Mouse (Mus musculus): ENCODE results near the gene Pmvk.
A peak's percentile ranks its signal among the peaks of the same experiment; 100 is the strongest.
"Not testable (repeated sequence)": the region's sequence is repeated elsewhere in the genome, so short reads cannot be mapped to it uniquely, and the experiment has no call there.

Gene Pmvk

GRCm38 (mm10) chr3:89425876-89426275 is 28.5 kb upstream of the Pmvk start:
- no peak for DNase-seq (ENCODE audit: low read depth in 1 of 2, low spot score in 2 of 2)

- DNase-seq (ENCODE audit: low read depth in 1 of 2, low spot score in 2 of 2) = not testable (repeated sequence)
Observed at GRCm38 (mm10) chr3:89429021-89429420, 25.3 kb upstream of the Pmvk start.

DNA sequence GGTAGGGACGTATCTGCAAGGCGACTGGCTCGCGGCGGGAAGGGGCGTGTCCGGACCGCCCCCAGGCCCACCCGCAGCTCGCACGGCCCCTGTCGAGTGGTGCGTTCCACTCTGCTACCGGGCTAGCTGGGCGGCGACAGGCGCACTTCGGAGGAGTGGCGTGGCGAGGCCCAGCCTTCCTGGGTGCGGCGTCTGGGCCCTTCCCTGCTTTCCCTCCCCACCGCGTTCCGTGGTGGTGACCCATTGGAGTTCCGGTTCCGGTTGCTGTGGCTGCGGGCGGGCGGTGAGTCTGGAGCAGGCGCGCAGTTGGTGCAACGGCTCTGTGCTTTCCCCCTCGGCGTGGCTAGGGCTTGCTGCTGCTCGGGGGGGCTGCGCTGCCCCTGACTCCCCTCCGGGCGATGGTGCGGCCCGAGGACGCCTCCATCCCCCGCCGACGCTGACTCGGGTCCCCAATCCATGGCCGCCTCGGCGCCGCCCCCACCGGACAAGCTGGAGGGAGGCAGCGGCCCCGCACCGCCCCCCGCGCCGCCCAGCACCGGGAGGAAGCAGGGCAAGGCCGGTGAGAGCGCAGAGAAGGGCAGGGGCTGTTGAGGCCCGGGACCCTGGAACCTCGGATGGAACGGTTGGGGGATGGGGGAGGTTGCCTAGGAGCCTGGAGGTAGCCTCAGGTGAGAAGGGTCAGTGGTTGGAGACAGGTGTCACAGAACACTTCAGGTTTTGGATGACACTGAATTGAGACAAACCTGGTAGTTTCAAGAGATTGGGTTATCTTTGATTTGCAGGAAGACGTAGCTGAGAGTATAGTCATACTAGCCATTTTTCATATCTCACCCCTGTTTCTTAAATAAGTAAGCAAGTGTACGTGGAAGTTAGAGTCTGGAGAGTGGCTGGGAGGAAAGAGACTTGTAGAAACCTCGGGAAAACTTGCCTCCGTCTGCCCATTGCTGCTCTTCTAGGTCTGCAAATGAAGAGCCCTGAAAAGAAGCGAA is 23.9 kb upstream of the Pmvk start, which contains the start of gene Pygo2:
Gene Pygo2, plus strand, starts transcription at position 44 of the 989 bp plus-strand sequence.
- DNase-seq (ENCODE audit: low read depth in 1 of 2, low spot score in 2 of 2) = peak; percentile 66 to 80

- no peak for DNase-seq (ENCODE audit: low read depth in 1 of 2, low spot score in 2 of 2)
Observed at GRCm38 (mm10) chr3:89432606-89433005, 21.7 kb upstream of the Pmvk start.

DNA sequence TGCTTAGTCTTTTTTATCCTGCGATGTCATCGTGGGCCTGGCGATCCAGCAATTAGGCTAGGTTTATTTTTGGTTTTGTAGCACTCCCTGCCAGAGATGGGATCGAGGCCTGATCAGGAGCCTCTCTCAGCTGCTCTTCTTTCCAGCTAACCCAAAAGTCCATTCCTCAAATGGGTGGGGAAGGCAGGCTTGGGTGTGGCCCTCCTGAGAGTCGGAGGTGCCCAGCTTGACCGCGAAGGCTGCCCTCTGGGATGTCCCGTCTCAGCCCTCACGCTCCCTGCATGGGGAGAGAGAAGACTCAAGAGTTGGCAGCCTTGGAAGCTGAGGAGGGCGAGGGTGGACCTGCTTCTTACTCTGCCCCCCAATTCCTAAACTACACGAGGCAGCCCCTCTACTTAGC is 19.8 kb upstream of the Pmvk start:
- no peak for DNase-seq (ENCODE audit: low read depth in 1 of 2, low spot score in 2 of 2)

GRCm38 (mm10) chr3:89435041-89435440 is 19.3 kb upstream of the Pmvk start:
- DNase-seq (ENCODE audit: low read depth in 1 of 2, low spot score in 2 of 2) = no peak

DNA sequence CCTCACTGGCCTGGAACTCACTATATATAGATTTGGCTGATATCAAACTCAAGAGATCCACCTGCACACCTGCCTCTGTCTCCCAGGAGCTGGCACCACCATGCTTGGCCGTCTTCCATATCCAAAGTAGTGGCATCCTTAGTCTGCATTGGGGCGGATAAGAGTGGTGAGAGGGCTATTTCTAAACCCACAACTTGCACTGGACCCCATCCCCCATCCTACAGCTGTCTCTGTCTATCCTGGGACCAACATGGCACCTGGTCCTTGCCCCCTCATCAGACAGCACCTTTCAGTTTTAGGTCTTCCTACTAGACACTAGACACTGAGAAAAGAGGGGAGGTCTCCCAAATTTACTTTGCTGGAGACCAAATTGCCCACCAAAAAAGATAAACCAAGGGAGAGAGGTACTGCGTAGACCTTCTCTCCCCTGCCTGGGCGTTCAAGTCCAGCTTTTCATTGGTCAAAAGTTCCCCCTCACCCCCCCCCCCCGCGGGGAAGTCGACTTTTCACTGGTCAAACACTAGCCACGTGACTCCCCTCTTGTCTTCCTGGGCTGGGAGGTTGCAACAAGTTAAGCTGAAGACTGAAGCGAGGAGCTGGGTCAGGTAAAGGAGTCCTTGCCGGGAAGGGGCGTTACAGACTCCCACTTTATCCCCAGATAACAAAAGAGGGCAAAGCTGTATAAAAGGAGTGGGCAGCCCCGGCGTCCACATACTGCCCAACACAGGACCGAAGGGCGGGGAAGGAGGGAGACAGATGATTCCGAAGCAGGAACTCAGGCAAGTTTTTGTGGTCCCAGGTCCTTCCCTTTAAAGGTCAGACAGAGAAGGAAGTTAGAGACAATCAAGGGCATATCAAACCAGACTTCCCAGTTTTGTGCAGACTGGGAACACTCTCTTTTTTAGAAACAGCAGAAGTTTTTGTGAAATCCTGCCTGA is 17.9 kb upstream of the Pmvk start, which contains the start of gene Pbxip1:
Gene Pbxip1, plus strand, starts transcription at position 531 of the 938 bp plus-strand sequence.
- DNase-seq (ENCODE audit: low read depth in 1 of 2, low spot score in 2 of 2) = peak in 1 of 2 experiments; percentile 54

GRCm38 (mm10) chr3:89437269-89437668 is 17.1 kb upstream of the Pmvk start:
- peak in 1 of 2 experiments; percentile 48 for DNase-seq (ENCODE audit: low read depth in 1 of 2, low spot score in 2 of 2)

GRCm38 (mm10) chr3:89440691-89441090 is 13.7 kb upstream of the Pmvk start:
- DNase-seq (ENCODE audit: low read depth in 1 of 2, low spot score in 2 of 2) = no peak

- no peak for DNase-seq (ENCODE audit: low read depth in 1 of 2, low spot score in 2 of 2)
Observed at GRCm38 (mm10) chr3:89448720-89449537, 5.4 kb upstream of the Pmvk start.

DNA sequence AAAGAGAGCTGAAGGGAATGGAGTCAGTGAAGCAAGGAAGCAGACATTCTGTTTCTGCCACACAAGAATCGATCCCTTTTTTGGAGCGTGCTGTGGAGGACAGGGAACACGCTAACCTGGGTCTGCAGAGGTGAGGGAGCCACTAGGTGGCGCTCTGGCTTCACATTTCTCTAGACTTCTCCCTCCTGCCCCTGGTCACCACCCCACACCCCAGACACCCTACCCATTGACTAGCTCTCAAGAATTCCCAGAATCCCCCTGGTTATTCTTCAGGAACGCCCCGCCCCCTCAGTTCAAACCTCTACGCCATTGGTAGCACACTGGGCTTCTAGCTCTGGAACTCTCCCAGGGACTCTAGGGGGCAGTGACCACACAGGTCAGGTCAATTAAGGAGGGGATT is 4.8 kb upstream of the Pmvk start:
- DNase-seq (ENCODE audit: low read depth in 1 of 2, low spot score in 2 of 2) = peak in 1 of 2 experiments; percentile 54

DNA sequence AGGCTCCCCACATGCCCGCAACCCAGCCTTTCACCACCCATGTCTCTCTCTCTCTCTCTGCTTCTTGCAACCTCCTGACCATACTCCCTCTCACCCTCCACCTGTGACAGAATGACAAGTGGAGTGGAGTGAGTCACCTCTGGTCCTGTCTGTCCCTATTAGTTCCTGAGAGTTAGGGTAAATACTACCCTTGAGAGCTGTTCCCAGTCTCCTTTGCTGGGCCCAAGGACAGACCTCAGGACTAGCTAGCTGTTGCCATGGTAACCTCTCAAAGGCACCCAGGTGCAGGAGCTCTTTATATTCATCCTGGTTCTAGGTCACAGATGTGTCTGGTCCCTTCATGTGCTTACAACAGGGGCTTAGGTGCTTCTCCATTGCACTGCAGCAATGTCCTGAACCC is 2.4 kb upstream of the Pmvk start:
- no peak for DNase-seq (ENCODE audit: low read depth in 1 of 2, low spot score in 2 of 2)

- DNase-seq (ENCODE audit: low read depth in 1 of 2, low spot score in 2 of 2) = no peak
Observed at GRCm38 (mm10) chr3:89455786-89456285, 1.5 kb downstream of the Pmvk start.

DNA sequence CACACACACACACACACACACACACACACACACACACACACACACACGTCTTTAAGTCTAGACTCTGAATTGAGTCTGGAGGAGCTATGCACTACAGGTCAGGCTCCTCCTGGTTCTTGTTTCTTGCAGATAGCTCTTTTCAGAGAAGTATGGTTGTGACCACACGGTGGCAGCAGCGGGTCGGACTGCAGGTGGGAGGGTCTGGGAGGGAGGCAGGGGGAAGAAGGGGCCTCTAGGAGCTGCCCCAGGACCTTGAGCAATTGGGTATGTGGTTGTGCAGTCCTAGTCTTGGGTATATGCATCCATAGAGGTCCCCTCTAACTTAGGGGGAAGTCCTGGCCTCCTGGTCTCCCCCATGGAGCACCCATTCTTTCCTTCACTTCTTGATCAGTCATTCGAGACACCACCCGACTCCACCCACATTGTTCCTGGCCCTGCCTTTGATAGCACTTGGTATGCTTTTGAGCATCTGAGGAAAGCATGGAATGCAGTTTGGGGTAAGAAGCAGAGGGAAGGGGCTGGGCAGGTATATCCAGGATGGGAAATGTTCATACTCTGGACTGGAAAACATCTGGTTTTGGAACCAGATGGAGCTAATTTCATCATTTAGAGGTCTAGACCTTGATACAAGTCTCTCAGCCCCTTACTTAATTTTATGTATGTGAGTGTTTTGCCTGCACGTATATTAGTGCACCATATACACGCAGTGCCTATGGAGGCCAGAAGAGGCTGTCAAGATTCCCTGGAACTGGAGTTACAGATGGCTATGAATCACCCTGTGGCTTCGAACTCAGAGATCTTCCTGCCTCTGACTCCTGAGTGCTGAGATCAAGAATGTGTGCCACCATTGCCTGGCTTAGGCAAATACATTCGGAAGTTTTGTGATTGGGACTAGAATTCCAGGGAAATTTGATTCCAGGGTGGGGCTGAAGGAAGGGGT is 2.7 kb downstream of the Pmvk start:
- peak; percentile 43 to 61 for DNase-seq (ENCODE audit: low read depth in 1 of 2, low spot score in 2 of 2)

DNA sequence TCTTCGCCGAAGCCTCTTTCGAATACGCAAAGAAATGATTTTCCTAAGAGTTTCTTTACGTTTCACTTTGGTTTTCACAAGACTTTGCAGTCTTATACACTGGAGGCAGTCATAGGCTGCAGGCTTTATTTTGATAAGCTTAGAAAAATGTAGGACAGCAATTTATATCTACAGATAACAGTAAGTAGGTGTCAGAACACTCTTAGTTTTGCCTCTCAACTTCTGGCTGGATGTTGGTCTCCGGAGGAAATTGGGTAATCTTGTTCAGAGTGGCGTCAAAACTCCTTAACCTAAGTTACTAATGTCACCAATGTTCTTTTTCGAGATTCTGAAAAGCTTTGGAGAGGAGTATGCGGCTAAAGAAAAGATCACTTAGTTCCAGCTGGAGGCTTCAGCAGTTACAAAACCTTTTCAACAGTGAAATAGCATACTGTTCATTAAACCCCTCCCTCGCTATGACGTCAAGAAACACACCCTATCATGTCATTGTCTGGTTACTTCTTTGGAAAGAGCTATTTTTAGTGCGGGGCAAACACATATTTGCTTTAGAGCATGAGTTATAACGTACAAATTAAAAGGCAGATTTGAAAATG is 4.1 kb downstream of the Pmvk start:
- DNase-seq (ENCODE audit: low read depth in 1 of 2, low spot score in 2 of 2) = no peak

DNA sequence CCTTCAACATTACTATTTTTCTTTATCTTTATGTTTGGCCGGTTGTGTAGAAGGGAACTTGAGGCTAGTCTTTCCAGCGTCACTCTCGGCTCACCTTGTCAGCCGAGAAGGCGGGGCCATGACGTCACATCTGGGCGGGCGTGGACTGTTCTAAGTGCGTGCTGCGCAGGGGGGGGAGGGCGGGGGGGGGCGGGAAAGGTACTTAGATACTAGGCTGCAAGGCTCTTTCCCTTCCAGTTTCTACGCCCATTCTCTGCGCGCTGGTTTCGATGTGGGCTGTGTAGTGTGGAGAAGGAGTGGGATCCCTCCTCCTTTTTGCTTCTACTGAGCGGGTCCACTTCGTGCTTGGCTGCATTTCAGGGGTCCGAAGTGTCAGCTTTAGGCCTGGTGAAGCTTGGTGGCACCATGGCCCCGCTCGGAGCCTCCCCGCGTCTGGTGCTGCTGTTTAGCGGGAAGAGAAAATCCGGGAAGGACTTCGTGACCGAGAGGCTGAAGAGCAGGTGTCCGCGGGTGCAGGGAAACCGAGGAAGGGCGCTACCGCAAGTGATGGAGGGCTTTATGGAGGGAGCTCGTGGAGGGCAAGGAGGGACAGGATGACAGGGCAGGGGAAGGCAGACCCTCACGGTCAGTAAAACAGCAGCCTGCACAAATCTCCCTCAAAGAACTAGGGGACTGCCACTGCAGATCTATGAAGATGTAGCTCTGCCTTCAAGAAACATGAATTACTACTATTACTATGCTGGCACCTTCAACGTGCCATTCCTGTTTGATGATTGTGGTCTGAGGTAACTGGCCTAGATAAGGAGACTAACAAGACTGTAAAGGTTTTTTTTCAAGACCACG is 4.8 kb downstream of the Pmvk start:
- DNase-seq (ENCODE audit: low read depth in 1 of 2, low spot score in 2 of 2) = peak; percentile 75 to 87

DNA sequence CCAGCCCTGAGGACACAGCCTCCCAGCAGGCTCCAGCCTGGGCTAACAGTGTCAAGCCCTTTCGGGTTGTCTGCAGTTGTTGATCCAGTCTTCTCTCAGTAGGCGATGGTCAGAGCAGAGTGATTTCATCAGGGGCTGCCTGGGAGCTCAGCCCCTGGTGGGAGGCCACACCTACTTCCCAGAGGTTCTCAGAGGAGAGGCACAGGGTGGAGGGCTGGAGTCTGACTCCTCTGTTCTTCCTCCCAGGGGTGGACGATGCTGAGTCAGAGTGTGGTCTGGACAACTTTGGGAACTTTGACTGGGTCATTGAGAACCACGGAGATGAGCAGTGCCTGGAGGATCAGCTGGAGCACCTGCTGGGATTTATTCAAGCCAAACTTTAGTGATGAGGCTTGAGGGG is 13.9 kb downstream of the Pmvk start:
- no peak for DNase-seq (ENCODE audit: low read depth in 1 of 2, low spot score in 2 of 2)

- no peak for DNase-seq (ENCODE audit: low read depth in 1 of 2, low spot score in 2 of 2)
Observed at GRCm38 (mm10) chr3:89472280-89472679, 17.9 kb downstream of the Pmvk start.
